Mouse (Mus musculus): ENCODE results near the gene Git2. TPM values are rescaled to one million over a fixed set of nuclear protein-coding genes. Genes with fewer than 3 reads are reported as not detected.

The Git2 gene
- polyA plus RNA-seq, 1 experiment from 2014 or later = 30.7 TPM

DNA sequence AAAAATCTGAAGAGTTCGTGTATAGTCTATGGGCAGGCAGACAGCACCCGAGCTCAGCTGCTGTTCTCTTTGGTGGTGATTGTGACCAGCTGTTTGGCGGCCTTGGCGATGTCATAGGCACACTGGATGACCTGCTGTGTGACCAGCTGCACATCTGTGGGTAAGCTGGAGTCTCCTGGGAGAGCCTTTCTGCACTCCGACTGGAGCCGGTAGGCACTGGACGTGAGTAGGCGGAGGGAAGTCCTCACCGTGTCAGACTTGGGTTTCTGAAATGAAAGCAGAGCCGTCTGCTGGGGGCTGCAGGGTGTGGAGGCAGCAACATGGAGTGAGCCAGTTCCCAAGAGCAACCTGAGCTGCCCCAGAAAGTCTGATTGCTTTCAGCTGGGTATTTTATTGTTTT, 45.2 kb downstream of the Git2 start:
- ATAC-seq = no peak
- Histone ChIP-seq H3K27ac (no peak overlapping the region), H3K9me3 (no peaks in the 10 kb centered on the region), H3K9ac (no peak overlapping the region), H3K4me1 (replicated peaks) (0 out of 2 replicates have a peak, but pooled peaks cover 2% of the 10 kb centered on the region), H3K36me3 (peaks cover 28% of the 10 kb centered on the region), H3K4me3 (replicated peaks) (no peak overlapping the region), H3K4me2 (replicated peaks) (no peak overlapping the region), H3K27me3 (replicated peaks) (no peaks in the 10 kb centered on the region)
- 81% methylated on average over 10 of the region's 10 CpGs for WGBS

DNA sequence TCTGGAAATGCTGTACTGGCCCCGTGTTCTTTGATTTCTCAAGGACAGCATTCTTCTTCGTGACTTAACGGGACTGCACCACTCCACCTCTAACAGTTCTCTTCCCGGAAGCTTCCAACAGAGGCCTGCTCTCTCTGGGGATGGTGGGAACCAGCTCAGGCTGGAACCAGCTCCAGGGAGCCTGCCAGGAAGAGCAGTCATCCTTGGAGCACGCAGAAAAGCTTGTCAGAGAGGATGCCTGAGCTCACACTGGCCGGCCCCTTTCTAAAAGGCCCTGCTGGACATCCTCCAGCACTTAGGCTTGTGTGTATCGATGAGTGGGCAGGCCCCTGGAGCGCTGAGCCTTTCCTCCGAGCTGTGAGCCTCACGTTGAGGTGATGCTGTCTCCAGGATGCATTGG, 47.2 kb downstream of the Git2 start:
- H3K27ac ChIP-seq = no peak overlapping the region
- no peaks in the 10 kb centered on the region for H3K9me3 ChIP-seq
- H3K27me3 ChIP-seq (replicated peaks) = no peaks in the 10 kb centered on the region
- H3K9ac ChIP-seq = no peak overlapping the region
- 0 out of 2 replicates have a peak, but pooled peaks cover 3% of the 10 kb centered on the region for H3K4me1 ChIP-seq (replicated peaks)
- ATAC-seq = no peak
- no peak overlapping the region for H3K4me3 ChIP-seq (replicated peaks)
- no peak overlapping the region for H3K4me2 ChIP-seq (replicated peaks)
- 80% methylated on average over 10 of the region's 10 CpGs for WGBS
- H3K36me3 ChIP-seq = peaks cover 21% of the 10 kb centered on the region

- Histone ChIP-seq H3K36me3 (peaks cover 8% of the 10 kb centered on the region; the same call in 1 of the 2 replicates), H3K4me2 (replicated peaks) (no peak overlapping the region), H3K27me3 (replicated peaks) (no peaks in the 10 kb centered on the region), H3K27ac (no peak overlapping the region), H3K4me3 (replicated peaks) (no peak overlapping the region), H3K4me1 (replicated peaks) (peaks cover 7% of the 10 kb centered on the region; the same call in 1 of the 2 replicates), H3K9me3 (no peaks in the 10 kb centered on the region), H3K9ac (no peak overlapping the region)
- no peak for ATAC-seq
- 97% methylated on average over 13 of the region's 13 CpGs for WGBS
Measured at GRCm38 (mm10) chr5:114722846-114723245, 52.5 kb downstream of the Git2 start.

GRCm38 (mm10) chr5:114721969-114722368, 53.3 kb downstream of the Git2 start:
- no peaks in the 10 kb centered on the region for H3K27me3 ChIP-seq (replicated peaks)
- H3K4me3 ChIP-seq (replicated peaks) = no peak overlapping the region
- H3K9me3 ChIP-seq = no peaks in the 10 kb centered on the region
- H3K36me3 ChIP-seq = peaks cover 8% of the 10 kb centered on the region; the same call in 1 of the 2 replicates
- H3K27ac ChIP-seq = no peak overlapping the region
- 91% methylated on average over 10 of the region's 10 CpGs for WGBS
- ATAC-seq = no peak
- no peak overlapping the region for H3K9ac ChIP-seq
- peaks cover 7% of the 10 kb centered on the region; the same call in 1 of the 2 replicates for H3K4me1 ChIP-seq (replicated peaks)
- H3K4me2 ChIP-seq (replicated peaks) = no peak overlapping the region

DNA sequence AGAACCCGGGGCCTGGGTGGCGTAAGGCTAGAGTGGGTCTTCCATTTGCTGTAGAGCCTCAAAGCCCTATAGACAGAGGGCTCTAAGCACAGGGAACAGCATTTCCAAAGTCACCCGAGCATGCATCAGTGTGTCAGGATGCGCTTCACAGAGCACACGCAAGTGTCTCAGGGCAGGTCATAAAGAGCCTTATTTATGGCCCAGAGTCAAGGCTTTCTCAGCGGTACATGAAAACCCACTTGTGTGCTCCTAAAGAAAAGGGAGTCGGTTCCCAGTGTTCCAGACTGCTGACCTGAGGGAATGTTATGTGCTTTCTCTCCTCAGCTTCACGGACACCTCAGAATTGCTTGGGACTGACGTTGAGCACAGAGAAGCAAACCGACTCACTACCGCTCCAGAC, 54.5 kb downstream of the Git2 start:
- ATAC-seq = no peak
- Histone ChIP-seq H3K4me3 (replicated peaks) (no peak overlapping the region), H3K9me3 (no peaks in the 10 kb centered on the region), H3K36me3 (peaks cover 17% of the 10 kb centered on the region), H3K9ac (no peak overlapping the region), H3K27me3 (replicated peaks) (no peaks in the 10 kb centered on the region), H3K27ac (no peak overlapping the region), H3K4me2 (replicated peaks) (no peak overlapping the region), H3K4me1 (replicated peaks) (peaks cover 7% of the 10 kb centered on the region; the same call in 1 of the 2 replicates)
- 89% methylated on average over 11 of the region's 11 CpGs for whole genome bisulfite sequencing

GRCm38 (mm10) chr5:114719928-114720270, 55.4 kb downstream of the Git2 start:
- Histone ChIP-seq H3K4me3 (replicated peaks) (no peak overlapping the region), H3K4me2 (replicated peaks) (no peak overlapping the region), H3K36me3 (peaks cover 24% of the 10 kb centered on the region), H3K9me3 (no peaks in the 10 kb centered on the region), H3K27me3 (replicated peaks) (no peaks in the 10 kb centered on the region), H3K4me1 (replicated peaks) (peaks cover 4% of the 10 kb centered on the region; the same call in 1 of the 2 replicates), H3K9ac (no peak overlapping the region), H3K27ac (no peak overlapping the region)
- 92% methylated on average over 6 of the region's 6 CpGs for WGBS
- ATAC-seq = no peak

DNA sequence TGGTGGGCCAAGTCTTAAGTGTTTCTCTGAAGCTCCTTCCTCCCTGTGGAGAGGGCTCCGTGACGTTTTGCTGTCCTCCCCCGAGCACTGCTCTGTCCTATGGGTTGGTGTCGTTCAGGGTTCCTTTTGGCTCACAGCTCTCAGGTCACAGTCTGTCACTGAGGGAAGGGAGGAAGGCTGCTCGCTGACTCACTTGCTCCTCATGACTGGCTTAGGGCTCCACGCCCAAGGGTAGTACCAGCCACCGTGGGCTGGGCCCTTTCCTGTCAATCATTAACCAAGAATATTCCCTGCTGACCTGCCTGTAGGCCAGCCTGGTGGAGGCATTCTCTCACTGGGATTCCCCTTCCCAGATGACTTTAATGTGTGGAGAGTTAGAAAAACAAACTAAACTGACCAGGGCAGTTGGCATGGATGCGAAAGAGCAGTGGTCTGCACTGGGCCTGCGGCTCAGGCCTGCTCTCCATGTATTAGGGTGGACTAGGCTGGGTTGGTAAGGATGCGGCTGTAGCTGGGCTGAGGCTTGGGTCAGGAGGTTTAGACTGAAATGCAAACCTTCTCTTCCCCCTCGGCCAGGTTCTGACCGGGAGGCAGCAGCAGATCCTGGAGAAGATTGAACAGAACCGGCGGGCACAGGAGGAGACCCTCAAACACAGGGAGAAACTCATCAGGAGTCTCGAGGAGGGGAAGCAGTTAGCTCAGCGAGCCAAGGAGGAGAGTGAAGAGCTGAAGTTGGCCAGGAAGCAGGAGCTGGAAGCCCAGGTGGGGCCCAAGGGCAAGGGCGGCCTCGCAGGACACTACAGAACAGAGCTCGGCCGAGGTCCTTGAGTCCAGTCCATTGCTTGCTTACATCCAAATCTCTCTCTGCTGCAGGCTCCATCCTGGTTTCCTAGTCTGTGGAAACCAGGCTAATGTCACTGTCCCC, 56.1 kb downstream of the Git2 start:
- peaks cover 24% of the 10 kb centered on the region for H3K36me3 ChIP-seq
- no peak overlapping the region for H3K27ac ChIP-seq
- no peak overlapping the region for H3K9ac ChIP-seq
- H3K4me3 ChIP-seq (replicated peaks) = no peak overlapping the region
- ATAC-seq = peak; percentile 95
- H3K27me3 ChIP-seq (replicated peaks) = no peaks in the 10 kb centered on the region
- WGBS = 72% methylated on average over 20 of the region's 20 CpGs
- H3K4me2 ChIP-seq (replicated peaks) = 0 out of 2 replicates have a peak overlapping the region, but pooled peaks have one; percentile 13
- peaks cover 4% of the 10 kb centered on the region; the same call in 1 of the 2 replicates for H3K4me1 ChIP-seq (replicated peaks)
- no peaks in the 10 kb centered on the region for H3K9me3 ChIP-seq

DNA sequence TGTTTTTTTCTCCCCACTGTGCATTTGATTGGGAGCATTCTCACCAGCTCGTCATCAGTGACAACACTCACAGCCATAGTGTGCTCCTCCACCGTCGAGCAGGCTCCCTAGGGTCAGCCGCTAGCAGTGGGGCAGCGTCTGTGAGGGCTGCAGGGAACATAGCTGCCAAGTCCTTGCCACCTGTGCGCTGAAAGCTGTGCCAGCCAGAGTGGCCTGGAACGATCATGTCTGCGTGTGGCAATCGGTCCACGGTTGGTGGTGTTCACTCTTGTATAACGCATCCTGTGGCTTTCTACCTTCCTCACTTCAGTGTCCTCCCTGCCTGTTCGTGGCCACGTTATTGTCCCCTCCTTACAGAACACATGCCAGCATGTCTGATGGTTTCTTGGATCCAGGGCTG, 56.8 kb downstream of the Git2 start:
- Histone ChIP-seq H3K36me3 (peaks cover 24% of the 10 kb centered on the region), H3K4me2 (replicated peaks) (0 out of 2 replicates have a peak overlapping the region, but pooled peaks have one; percentile 13), H3K9ac (no peak overlapping the region), H3K27me3 (replicated peaks) (no peaks in the 10 kb centered on the region), H3K27ac (no peak overlapping the region), H3K4me1 (replicated peaks) (peaks cover 4% of the 10 kb centered on the region; the same call in 1 of the 2 replicates), H3K4me3 (replicated peaks) (no peak overlapping the region), H3K9me3 (no peaks in the 10 kb centered on the region)
- ATAC-seq = no peak; the same call in 1 of the 2 replicates
- WGBS = 85% methylated on average over 13 of the region's 13 CpGs

DNA sequence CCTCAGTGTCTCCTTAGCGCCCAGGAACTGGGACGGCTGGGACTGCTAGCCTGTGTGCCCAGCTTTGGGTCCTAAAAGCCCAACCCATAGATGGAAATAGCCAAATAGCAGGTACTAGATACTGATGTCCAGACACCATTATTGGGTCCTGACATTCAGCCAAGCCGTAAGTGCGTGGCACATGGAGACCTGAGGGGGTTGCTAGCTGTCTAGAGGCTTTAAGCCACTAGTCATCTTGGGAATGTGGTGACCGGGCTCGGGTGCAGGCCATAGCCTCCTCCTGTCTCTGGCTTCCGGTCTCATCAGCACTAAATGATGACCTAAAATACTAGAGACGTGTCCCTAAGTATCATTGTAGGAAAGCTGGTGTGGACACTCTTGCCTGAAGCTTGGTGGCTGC, 57.4 kb downstream of the Git2 start:
- H3K9me3 ChIP-seq = no peaks in the 10 kb centered on the region
- no peak overlapping the region for H3K4me2 ChIP-seq (replicated peaks)
- H3K27me3 ChIP-seq (replicated peaks) = no peaks in the 10 kb centered on the region
- WGBS = 93% methylated on average over 8 of the region's 8 CpGs
- no peak overlapping the region for H3K4me3 ChIP-seq (replicated peaks)
- no peak overlapping the region for H3K9ac ChIP-seq
- H3K36me3 ChIP-seq = peaks cover 26% of the 10 kb centered on the region
- no peak for ATAC-seq
- no peak overlapping the region for H3K27ac ChIP-seq
- H3K4me1 ChIP-seq (replicated peaks) = peaks cover 4% of the 10 kb centered on the region; the same call in 1 of the 2 replicates

- no peak overlapping the region for H3K9ac ChIP-seq
- H3K4me1 ChIP-seq (replicated peaks) = peaks cover 4% of the 10 kb centered on the region; the same call in 1 of the 2 replicates
- no peak for ATAC-seq
- 90% methylated on average over 12 of the region's 12 CpGs for WGBS
- no peak overlapping the region for H3K27ac ChIP-seq
- peaks cover 26% of the 10 kb centered on the region for H3K36me3 ChIP-seq
- H3K27me3 ChIP-seq (replicated peaks) = no peaks in the 10 kb centered on the region
- no peak overlapping the region for H3K4me3 ChIP-seq (replicated peaks)
- H3K9me3 ChIP-seq = no peaks in the 10 kb centered on the region
- no peak overlapping the region for H3K4me2 ChIP-seq (replicated peaks)
Measured at GRCm38 (mm10) chr5:114717292-114717691, 58.0 kb downstream of the Git2 start.

DNA sequence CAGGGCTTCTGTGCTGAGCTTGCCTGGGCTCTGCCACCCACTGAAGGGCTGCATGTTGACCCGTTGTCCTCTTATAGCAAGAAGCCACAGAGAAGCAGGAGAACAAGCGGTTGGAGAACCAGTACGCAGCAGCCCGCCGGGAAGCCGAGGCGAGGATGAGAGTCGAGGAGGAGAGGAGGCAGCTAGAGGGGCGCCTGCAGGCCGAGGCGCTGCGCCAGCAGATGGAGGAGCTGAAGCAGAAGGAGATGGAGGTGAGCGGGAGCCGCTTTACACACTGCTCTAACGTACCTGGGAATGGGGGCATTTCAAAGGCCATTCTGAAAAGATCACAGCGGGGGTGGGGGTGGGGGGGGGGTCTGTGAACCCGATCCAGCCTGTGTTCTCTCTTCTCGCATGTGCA, 60.8 kb downstream of the Git2 start:
- Histone ChIP-seq H3K27me3 (replicated peaks) (no peaks in the 10 kb centered on the region), H3K27ac (no peak overlapping the region), H3K4me3 (replicated peaks) (no peak overlapping the region), H3K9me3 (no peaks in the 10 kb centered on the region), H3K36me3 (peaks cover 22% of the 10 kb centered on the region), H3K4me1 (replicated peaks) (peaks cover 3% of the 10 kb centered on the region; the same call in 1 of the 2 replicates), H3K4me2 (replicated peaks) (no peak overlapping the region), H3K9ac (no peak overlapping the region)
- no peak for ATAC-seq
- 94% methylated on average over 18 of the region's 18 CpGs for WGBS

- peaks cover 10% of the 10 kb centered on the region for H3K4me1 ChIP-seq (replicated peaks)
- no peak overlapping the region for H3K4me3 ChIP-seq (replicated peaks)
- no peak for ATAC-seq
- 90% methylated on average over 21 of the region's 21 CpGs for WGBS
- no peak overlapping the region for H3K4me2 ChIP-seq (replicated peaks)
- no peak overlapping the region for H3K27ac ChIP-seq
- no peak overlapping the region for H3K9ac ChIP-seq
- 0 out of 2 replicates have a peak, but pooled peaks cover 7% of the 10 kb centered on the region for H3K36me3 ChIP-seq
- H3K27me3 ChIP-seq (replicated peaks) = no peaks in the 10 kb centered on the region
- no peaks in the 10 kb centered on the region for H3K9me3 ChIP-seq
Measured at GRCm38 (mm10) chr5:114709357-114709756, 66.0 kb downstream of the Git2 start.

All from intestine, embryonic 15.5 days (tissue).